Mouse (Mus musculus) embryonic fibroblast, embryonic 13.5 days (primary cell): Measurements from ENCODE around the gene Zc3h15.

Source experiments
- CTCF ChIP-seq: IDR thresholded peaks from 2 replicates; pipeline ENCODE4 v1.5.1; 2011; ENCODE audit warnings: mild to moderate bottlenecking, control low read depth, low read length, moderate library complexity, borderline replicate concordance; ENCODE audit not compliant: insufficient read depth
- POLR2A ChIP-seq: IDR thresholded peaks from 2 replicates; pipeline ENCODE4 v1.6.1; 2011; ENCODE audit warnings: low read depth, mild to moderate bottlenecking, control low read depth, low read length, moderate library complexity

GRCm38 (mm10) chr2:83667430-83667829 lies 23.2 kb downstream of the Zc3h15 start:
- TF ChIP-seq CTCF (no peak), POLR2A (no peak)
